Mouse (Mus musculus) embryonic fibroblast, embryonic 13.5 days (primary cell): Measurements from ENCODE around the gene Gpatch8. TPM values are rescaled to one million over a fixed set of nuclear protein-coding genes. Genes with fewer than 3 reads are reported as not detected.
"Not testable (repeated sequence)": the region's sequence is repeated elsewhere in the genome, so short reads cannot be mapped to it uniquely, and the experiment has no call there.

Source experiments
- H3K27ac ChIP-seq: 2 replicates; pipeline ENCODE4 v1.5.1; 2012; ENCODE audit warnings: low read length, control low read depth, inconsistent platforms; ENCODE audit not compliant: insufficient read depth
- H3K4me1 ChIP-seq: 2 replicates; pipeline ENCODE4 v1.6.1; 2011; ENCODE audit warnings: low read length; ENCODE audit not compliant: control insufficient read depth, insufficient read depth
- H3K4me3 ChIP-seq: 2 replicates; pipeline ENCODE4 v1.5.1; 2011; ENCODE audit warnings: mild to moderate bottlenecking, control low read depth, low read length; ENCODE audit not compliant: insufficient read depth
- CTCF ChIP-seq: IDR thresholded peaks from 2 replicates; pipeline ENCODE4 v1.5.1; 2011; ENCODE audit warnings: mild to moderate bottlenecking, control low read depth, low read length, moderate library complexity, borderline replicate concordance; ENCODE audit not compliant: insufficient read depth
- POLR2A ChIP-seq: IDR thresholded peaks from 2 replicates; pipeline ENCODE4 v1.6.1; 2011; ENCODE audit warnings: low read depth, mild to moderate bottlenecking, control low read depth, low read length, moderate library complexity
- polyA plus RNA-seq: library from polyadenylated mRNA; stranded (reverse); fragments of >200 nt; gene quantifications from 2 replicates; pipeline ENCODE4 v1.2.4, GENCODE M21; 2011; ENCODE audit warnings: low read depth; ENCODE audit not compliant: missing spikeins, insufficient read length

Gpatch8 gene
- polyA plus RNA-seq, 1 experiment: 36.6 TPM

GRCm38 (mm10) chr11:102556716-102557074 lies 503 bp upstream of the Gpatch8 start:
- Histone ChIP-seq H3K27ac (0 out of 2 replicates have a peak overlapping the region, but pooled peaks have one; percentile 28), H3K4me1 (no peaks in the 10 kb centered on the region)
- TF ChIP-seq CTCF (no peak), POLR2A (no peak)

GRCm38 (mm10) chr11:102555400-102556030 lies 677 bp downstream of the Gpatch8 start:
- Histone ChIP-seq H3K4me3 (peak overlapping the region; percentile 92), H3K27ac (peak overlapping the region; percentile 75), H3K4me1 (no peaks in the 10 kb centered on the region)
- no peak for TF ChIP-seq CTCF
- no peak for TF ChIP-seq POLR2A

More at GRCm38 (mm10) chr11:102556716-102557074, 503 bp upstream of the Gpatch8 start:
- no peak overlapping the region for H3K4me3 ChIP-seq

GRCm38 (mm10) chr11:102552051-102552450 lies 4.1 kb downstream of the Gpatch8 start:
- H3K27ac ChIP-seq: no peak overlapping the region
- no peaks in the 10 kb centered on the region for H3K4me1 ChIP-seq
- TF ChIP-seq POLR2A (no peak), CTCF (no peak)
- H3K4me3 ChIP-seq: no peak overlapping the region

DNA sequence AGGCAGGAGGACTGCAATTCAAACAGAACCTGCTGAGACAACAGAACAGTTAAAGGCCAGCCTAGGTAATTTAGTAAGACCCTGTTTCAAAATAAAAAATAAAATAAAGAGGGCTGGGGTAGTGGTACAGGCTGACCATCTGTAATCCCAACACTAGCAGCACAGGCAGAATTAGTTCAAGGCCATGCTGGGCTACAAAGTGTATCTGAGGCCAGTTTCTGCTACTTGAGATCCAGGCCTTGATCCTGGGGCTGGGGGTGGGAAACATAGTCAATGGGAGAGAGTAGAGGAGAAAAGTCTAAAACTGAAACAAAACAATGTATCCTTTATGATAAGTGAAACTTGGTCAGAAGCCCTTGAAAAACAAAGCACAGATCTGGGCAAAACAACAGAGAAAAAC lies 5.0 kb downstream of the Gpatch8 start:
- Histone ChIP-seq H3K4me1 (no peaks in the 10 kb centered on the region), H3K27ac (no peak overlapping the region), H3K4me3 (no peak overlapping the region)
- TF ChIP-seq POLR2A: no peak
- TF ChIP-seq CTCF: no peak

DNA sequence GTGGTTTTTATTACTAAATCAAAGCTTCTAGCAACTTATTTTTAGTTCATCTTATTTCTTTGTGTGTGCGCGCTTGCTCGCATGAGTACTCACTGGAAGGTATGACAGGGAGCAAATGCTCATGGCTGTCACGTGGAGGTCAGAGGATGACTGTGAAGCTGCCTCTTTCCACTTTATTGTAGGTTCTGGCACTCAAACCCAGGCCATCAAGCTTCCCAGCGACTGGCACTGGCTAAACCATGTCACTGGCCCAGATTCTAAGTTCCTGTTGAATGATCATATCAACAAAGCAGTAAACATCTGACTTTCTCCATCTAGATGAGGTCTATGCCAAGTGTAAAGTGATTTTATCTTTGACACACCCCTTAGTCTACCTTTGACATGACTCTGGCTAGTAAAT lies 14.7 kb downstream of the Gpatch8 start:
- Histone ChIP-seq H3K4me3 (no peak overlapping the region), H3K27ac (no peak overlapping the region), H3K4me1 (peaks cover 4% of the 10 kb centered on the region)
- no peak for TF ChIP-seq POLR2A
- TF ChIP-seq CTCF: no peak

- H3K27ac ChIP-seq: not testable (repeated sequence)
These were observed 15.9 kb downstream of the Gpatch8 start for GRCm38 (mm10) chr11:102540286-102540685.

GRCm38 (mm10) chr11:102539690-102540089 lies 16.5 kb downstream of the Gpatch8 start:
- peaks cover 7% of the 10 kb centered on the region for H3K4me1 ChIP-seq
- no peak for TF ChIP-seq POLR2A
- no peak for TF ChIP-seq CTCF
- H3K4me3 ChIP-seq: no peak overlapping the region
- no peak overlapping the region for H3K27ac ChIP-seq

More at GRCm38 (mm10) chr11:102540286-102540685, 15.9 kb downstream of the Gpatch8 start:
- not testable (repeated sequence) for H3K4me3 ChIP-seq, H3K4me1 ChIP-seq

DNA sequence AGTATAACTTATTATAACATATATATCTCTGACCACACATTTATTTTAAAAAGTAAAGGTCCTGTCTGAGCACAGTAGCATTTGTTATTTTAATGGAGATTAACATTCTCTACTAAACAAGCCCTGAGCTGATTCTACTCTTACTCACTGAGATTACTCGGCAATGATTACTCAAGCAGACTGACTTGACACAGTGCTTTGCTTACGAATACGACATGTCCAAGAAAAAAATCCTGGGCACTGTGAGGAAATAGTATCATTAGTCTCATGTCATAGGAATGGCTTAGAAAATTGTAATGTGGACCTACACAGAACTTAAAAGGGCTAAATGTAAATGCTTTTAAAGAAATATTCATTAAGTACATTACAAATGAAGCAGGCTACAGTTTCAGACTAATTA lies 20.0 kb downstream of the Gpatch8 start:
- no peak overlapping the region for H3K4me3 ChIP-seq
- peaks cover 7% of the 10 kb centered on the region for H3K4me1 ChIP-seq
- TF ChIP-seq CTCF (no peak), POLR2A (no peak)
- peak overlapping the region; percentile 67 for H3K27ac ChIP-seq

DNA sequence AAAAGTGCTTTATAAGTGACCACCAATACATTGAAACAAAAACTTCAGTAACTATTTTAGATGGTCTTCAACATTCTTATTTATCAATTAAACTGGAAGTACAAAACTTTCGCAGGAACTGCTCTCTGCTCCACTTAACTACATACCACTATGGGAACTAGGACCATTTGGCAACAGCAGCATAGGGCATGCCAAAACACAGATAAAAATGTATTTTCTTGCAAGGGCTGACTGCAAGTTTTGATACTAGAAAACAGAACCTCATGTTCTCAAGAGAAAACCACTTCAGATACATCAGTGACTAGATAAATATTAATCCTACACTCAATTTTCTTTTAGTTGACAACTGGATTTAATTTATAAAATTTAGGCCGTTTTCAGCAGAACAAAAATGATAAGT lies 22.1 kb downstream of the Gpatch8 start:
- Histone ChIP-seq H3K4me1 (peaks cover 7% of the 10 kb centered on the region), H3K27ac (no peak overlapping the region), H3K4me3 (no peak overlapping the region)
- TF ChIP-seq POLR2A: no peak
- no peak for TF ChIP-seq CTCF

GRCm38 (mm10) chr11:102531425-102531824 lies 24.8 kb downstream of the Gpatch8 start:
- Histone ChIP-seq H3K27ac (no peak overlapping the region), H3K4me3 (no peak overlapping the region), H3K4me1 (peaks cover 3% of the 10 kb centered on the region; the same call in 1 of the 2 replicates)
- TF ChIP-seq CTCF: no peak
- TF ChIP-seq POLR2A: no peak

DNA sequence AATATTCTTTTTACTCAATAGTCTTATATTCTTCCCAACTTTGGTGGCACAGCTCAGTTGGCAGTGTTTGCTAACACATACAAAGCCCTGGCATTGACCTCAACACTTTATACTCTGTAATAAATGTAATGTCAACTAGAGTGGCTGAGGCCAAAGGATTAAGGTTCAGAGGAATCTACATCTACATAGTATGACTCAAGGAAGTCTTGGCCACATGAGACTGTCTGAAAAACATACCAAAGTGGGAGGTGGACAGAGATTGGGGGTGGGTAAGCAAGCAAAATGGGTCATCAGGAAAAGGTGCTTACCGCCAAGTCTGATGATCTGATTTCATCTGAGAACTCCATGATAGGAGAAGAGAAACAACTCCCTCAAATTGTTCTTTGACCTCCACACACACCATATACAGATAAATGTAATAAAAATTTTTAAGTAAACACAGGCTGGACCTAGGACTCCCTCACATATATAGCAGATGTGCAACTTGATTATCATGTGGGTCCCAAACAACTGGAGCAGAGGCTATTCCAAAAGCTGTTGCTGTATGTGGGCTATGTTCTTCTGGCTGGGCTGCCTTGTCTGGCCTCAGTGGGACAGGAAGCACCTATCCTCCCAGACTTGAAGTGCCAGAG lies 41.3 kb downstream of the Gpatch8 start:
- Histone ChIP-seq H3K27ac (no peak overlapping the region), H3K4me3 (no peak overlapping the region), H3K4me1 (no peaks in the 10 kb centered on the region)
- TF ChIP-seq CTCF: no peak
- no peak for TF ChIP-seq POLR2A

DNA sequence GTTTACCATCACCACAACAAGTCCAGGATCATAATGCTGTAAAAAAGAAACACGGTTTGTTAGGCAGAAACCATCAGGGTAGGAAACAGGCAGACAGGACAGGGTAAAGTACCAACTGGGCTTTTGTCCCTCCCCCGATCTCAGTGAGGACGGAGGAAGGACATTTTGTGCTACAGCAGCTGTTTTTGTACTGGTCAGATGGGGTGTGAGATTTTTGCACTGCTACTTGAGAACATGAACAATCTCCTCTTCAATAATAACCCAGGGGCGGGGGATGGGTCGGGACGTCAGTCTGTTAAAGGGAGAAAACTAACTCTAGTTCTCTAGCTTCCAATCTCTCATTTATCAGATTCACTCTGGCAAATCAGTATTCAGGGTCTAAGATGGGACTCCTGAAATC lies 46.0 kb downstream of the Gpatch8 start:
- Histone ChIP-seq H3K4me1 (no peaks in the 10 kb centered on the region), H3K27ac (no peak overlapping the region), H3K4me3 (no peak overlapping the region)
- TF ChIP-seq POLR2A (no peak), CTCF (no peak)
